Mouse (Mus musculus) urinary bladder, postnatal 14 days (tissue): ENCODE measurements around the gene Lmx1a.

Experiments used
- DNase-seq: peaks from one replicate; pipeline ENCODE4 v3.0.0; 2021; ENCODE audit warnings: low spot score

Lmx1a gene

GRCm38 (mm10) chr1:167888816-167889215 lies 199.8 kb downstream of the Lmx1a start:
- no peak for DNase-seq

DNA sequence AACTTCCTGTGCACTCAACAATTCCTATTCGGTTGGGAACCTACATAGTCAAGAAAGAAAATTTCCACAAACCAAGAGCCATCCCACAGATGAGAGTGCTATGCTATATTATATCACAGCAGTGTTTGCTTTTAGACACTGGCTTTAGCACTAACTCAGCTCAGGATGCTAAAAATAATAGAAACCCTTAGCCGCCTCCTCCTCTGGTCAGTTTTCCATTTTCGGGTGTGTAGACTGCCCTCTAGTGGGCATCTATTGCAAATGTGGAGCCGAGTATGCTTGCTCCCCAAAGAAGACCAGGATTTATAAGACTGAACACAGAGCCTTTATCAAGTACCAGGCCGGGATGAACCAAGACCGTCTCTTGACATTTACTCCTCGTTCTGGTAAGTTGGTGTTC lies 207.2 kb downstream of the Lmx1a start:
- peak; percentile 33 for DNase-seq
